Mouse (Mus musculus): ENCODE measurements at regions not wholly inside any gene's neighbourhood (a gene's known extent, or its start where the extent isn't known, plus 50 kb on each side); places are given as distances from the start of the nearest gene placed in this dataset.

DNA sequence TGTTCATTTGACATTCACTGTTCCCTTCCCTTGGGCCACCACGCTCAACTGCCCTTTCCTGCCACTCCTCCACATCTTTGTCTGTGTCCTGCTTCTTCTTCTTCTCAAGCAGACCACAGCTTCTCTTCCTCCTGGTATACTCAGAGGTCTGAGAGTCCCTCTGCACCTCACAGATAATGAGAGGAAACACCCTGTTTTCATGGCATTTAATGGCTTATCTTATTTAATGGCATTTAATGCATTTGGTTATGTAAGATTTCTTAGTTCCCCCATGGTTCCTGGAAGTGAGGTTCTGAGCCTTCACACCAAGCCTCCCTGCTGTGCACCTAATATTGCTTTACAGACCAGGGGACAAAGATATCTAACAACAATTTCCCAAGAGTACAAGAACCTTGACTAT is 67.3 kb upstream of the Gpr139 start:
- intact Hi-C loops (cut with DNase I) = no loop called here
- DNase-seq = no peak

DNA sequence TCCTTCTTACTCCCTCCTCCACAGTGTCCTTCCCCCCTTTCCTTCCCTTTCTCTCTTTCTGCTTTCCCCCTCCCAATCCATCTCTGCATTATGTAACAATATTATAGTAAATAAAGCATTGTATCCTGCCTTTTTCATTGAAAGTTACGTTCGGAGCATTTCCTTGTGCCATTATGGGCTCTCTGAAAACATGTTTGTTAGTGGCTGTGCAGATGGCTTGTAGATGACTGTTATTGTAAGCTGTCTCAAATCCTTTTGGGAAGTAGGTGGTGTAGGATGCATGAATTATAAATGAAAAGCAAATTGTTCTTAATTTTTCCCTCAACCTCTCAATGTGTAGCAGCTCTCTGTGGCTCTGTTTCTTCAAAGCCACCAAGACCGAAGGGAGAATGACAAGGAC is 66.0 kb upstream of the Gpr139 start:
- intact Hi-C loops (cut with DNase I) = no loop called here
- no peak for DNase-seq

DNA sequence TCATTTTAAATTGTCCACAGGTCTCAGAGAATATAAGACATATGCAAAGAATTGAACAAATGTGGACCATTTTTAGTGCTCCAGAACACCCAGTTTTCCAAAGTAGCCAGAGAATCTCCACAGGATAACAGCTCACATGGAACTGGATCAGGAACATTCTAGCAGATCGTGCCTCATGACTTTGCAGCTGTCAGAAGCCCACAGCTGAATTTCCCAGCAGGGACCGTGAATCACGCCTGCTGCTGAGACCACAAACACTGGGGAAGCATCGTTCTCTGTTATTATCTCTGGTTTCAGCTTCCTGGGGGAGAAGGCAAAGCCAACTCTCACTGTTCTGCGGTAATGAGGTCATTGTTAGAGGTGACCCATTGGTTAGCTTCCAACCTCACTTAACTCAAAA is 60.4 kb upstream of the Gpr139 start:
- no peak for DNase-seq
- intact Hi-C loops (cut with DNase I) = no loop called here

DNA sequence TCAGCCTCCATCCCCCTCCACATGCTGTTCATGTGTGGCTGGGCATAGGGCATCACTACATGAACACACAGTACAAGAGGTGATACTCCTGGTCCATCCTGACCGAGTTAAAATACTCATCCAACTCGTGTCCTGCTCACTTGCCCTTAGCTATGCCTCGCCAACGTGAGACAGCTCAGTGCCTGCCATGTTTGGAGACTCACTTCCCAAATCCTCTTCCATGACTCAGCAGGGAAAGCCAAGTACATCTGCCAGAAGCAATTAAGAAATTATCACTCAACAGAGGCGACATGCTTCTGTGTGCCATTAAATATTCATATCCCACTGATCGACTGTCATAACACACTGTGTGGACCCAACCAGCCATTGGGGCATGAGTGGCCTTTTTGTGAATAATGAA is 51.9 kb upstream of the Gpr139 start:
- no peak for DNase-seq
- intact Hi-C loops (cut with DNase I) = loop anchor here (10.0 kb wide), 1 partner anchor 62 kb away; no protein-coding TSS in a partner anchor

Measured in heart, postnatal 10 days (tissue).